Mouse (Mus musculus): Measurements from ENCODE around the gene Asic2. TPM values are rescaled to one million over a fixed set of nuclear protein-coding genes. Genes with fewer than 3 reads are reported as not detected.

Asic2 gene
- polyA plus RNA-seq, 1 experiment from 2014 or later: 0.65 TPM

DNA sequence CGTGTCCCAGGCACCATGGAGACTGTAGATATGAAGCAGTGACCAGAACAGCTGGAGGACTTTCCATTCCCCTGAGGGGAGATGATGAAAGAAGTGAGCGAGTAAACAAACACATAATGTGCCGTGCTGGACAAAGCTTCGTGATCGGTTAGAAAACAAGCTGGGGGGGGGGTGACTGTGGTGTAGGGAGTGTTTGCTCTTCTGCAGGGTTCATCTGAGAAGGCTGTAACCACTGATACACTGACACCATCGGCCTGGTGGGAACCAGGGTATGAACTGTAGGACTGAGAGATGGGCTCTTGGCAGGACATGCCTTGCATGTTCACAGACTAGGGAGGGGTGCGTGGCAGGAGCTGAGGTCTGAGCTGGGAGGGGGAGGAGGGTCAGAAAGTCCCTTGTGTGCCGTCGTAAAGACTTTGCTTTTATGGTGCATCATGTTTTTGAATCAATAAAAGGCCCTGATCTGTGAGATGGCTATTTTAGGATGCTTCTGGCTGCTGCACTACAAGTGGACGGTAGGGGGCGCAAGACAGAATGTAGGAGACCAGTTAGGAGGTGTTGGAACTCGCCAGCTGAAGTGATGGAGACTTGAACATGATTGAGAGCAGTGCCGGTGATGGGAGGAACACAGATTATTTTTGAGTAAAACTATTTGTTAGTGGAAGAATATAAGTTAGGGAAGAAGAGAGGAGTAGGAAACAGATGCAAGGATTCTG lies 728.1 kb downstream of the Asic2 start:
- H3K4me1 ChIP-seq: no peaks in the 10 kb centered on the region
- ATAC-seq (ENCODE audit: low FRiP score, low read depth): no peak
- H3K4me3 ChIP-seq: no peak overlapping the region
- no peaks in the 10 kb centered on the region for H3K36me3 ChIP-seq
- no peak overlapping the region for H3K27ac ChIP-seq
- no peak overlapping the region for H3K9ac ChIP-seq
- WGBS: 58% methylated on average over 13 of the region's 13 CpGs
- no peaks in the 10 kb centered on the region for H3K9me3 ChIP-seq
- no peak overlapping the region for H3K4me2 ChIP-seq (replicated peaks)
- H3K27me3 ChIP-seq: no peaks in the 10 kb centered on the region

GRCm38 (mm10) chr11:81239091-81239490 lies 729.2 kb downstream of the Asic2 start:
- Histone ChIP-seq H3K4me2 (replicated peaks) (no peak overlapping the region), H3K4me1 (no peaks in the 10 kb centered on the region), H3K27ac (no peak overlapping the region), H3K36me3 (no peaks in the 10 kb centered on the region), H3K9ac (no peak overlapping the region), H3K4me3 (no peak overlapping the region), H3K27me3 (no peaks in the 10 kb centered on the region), H3K9me3 (no peaks in the 10 kb centered on the region)
- WGBS: 41% methylated on average over 2 of the region's 2 CpGs
- no peak for ATAC-seq (ENCODE audit: low FRiP score, low read depth)

- no peak overlapping the region for H3K9ac ChIP-seq
- 78% methylated on average over 2 of the region's 2 CpGs for WGBS
- no peaks in the 10 kb centered on the region for H3K4me1 ChIP-seq
- no peaks in the 10 kb centered on the region for H3K36me3 ChIP-seq
- no peaks in the 10 kb centered on the region for H3K9me3 ChIP-seq
- no peak overlapping the region for H3K27ac ChIP-seq
- no peaks in the 10 kb centered on the region for H3K27me3 ChIP-seq
- no peak overlapping the region for H3K4me2 ChIP-seq (replicated peaks)
- no peak for ATAC-seq (ENCODE audit: low FRiP score, low read depth)
- no peak overlapping the region for H3K4me3 ChIP-seq
Measured at GRCm38 (mm10) chr11:81236070-81236469, 732.2 kb downstream of the Asic2 start.

DNA sequence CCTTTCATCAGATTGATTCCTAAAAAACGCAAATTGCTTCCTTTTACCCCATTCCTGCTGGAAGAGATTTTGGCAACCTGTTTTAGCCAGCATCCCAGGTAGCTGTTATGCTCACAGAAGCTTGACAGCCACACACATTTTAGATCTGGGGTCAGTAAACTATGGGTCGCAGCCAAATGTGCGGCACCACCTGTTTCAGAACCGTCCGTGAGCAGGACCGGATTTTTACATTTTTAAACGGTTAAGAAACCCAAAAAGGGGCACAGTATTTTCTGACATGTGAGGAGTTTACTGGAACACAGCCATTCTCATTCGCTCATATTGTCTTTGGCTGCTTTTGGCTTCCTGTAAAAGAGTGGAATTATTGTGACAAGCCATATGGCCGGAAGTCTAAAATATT lies 744.9 kb downstream of the Asic2 start:
- no peak overlapping the region for H3K27ac ChIP-seq
- no peak for ATAC-seq (ENCODE audit: low FRiP score, low read depth)
- H3K36me3 ChIP-seq: no peaks in the 10 kb centered on the region
- no peaks in the 10 kb centered on the region for H3K9me3 ChIP-seq
- no peak overlapping the region for H3K4me3 ChIP-seq
- H3K4me2 ChIP-seq (replicated peaks): no peak overlapping the region
- WGBS: 79% methylated on average over 9 of the region's 9 CpGs
- no peaks in the 10 kb centered on the region for H3K4me1 ChIP-seq
- H3K27me3 ChIP-seq: no peaks in the 10 kb centered on the region
- H3K9ac ChIP-seq: no peak overlapping the region

DNA sequence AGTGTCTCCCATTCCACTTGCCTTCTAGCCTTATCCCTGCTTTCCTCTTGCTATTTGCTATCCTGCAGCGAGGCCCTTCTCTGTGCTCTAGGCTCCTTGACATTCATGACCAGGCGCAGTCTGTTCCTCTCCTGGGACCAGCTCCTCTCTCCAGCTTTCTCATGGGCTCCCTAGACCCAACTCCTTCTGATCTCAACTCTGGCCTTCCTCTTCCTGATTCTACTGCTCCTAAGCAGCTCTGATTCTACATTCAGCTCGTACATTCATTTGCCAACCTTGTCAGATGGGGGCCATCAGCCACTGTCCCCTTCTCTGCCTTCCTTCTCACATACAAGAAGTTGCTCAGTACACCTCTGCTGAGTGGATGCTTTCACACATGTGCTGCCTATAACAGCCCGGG lies 747.5 kb downstream of the Asic2 start:
- Histone ChIP-seq H3K36me3 (no peaks in the 10 kb centered on the region), H3K4me3 (no peak overlapping the region), H3K4me1 (no peaks in the 10 kb centered on the region), H3K27me3 (no peaks in the 10 kb centered on the region), H3K4me2 (replicated peaks) (no peak overlapping the region), H3K9me3 (no peaks in the 10 kb centered on the region), H3K9ac (no peak overlapping the region), H3K27ac (no peak overlapping the region)
- ATAC-seq (ENCODE audit: low FRiP score, low read depth): no peak
- WGBS: 87% methylated on average over 4 of the region's 4 CpGs

- Histone ChIP-seq H3K9ac (no peak overlapping the region), H3K36me3 (no peaks in the 10 kb centered on the region), H3K9me3 (no peaks in the 10 kb centered on the region), H3K4me3 (no peak overlapping the region), H3K4me2 (replicated peaks) (no peak overlapping the region), H3K4me1 (no peaks in the 10 kb centered on the region), H3K27ac (no peak overlapping the region), H3K27me3 (no peaks in the 10 kb centered on the region)
- WGBS: 66% methylated on average over 4 of the region's 4 CpGs
- ATAC-seq (ENCODE audit: low FRiP score, low read depth): no peak
Measured at GRCm38 (mm10) chr11:81205471-81205870, 762.8 kb downstream of the Asic2 start.

DNA sequence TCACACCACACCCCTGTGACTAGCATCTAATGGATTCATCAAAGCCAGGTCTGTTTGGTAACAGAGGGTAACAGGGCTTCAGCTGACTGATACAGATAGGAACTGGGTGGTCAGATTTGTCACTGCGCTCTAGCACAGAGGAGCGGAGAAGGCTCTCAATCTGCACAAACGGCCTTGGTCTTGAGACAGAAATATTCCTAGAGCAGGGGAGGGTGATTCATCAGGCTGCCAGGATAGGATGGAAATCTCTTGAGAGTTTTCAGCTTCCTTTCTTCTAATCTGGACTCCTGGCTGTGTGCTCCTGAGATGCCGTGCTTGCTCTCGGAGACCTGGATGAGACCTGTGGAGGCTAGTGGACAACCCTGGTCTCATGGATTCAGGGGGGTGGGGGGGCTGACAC lies 765.7 kb downstream of the Asic2 start:
- Histone ChIP-seq H3K27ac (no peak overlapping the region), H3K4me2 (replicated peaks) (no peak overlapping the region), H3K9me3 (no peaks in the 10 kb centered on the region), H3K27me3 (no peaks in the 10 kb centered on the region), H3K4me1 (no peaks in the 10 kb centered on the region), H3K9ac (no peak overlapping the region), H3K36me3 (no peaks in the 10 kb centered on the region), H3K4me3 (no peak overlapping the region)
- ATAC-seq (ENCODE audit: low FRiP score, low read depth): no peak
- 84% methylated on average over 5 of the region's 5 CpGs for WGBS

GRCm38 (mm10) chr11:81193856-81194255 lies 774.4 kb downstream of the Asic2 start:
- Histone ChIP-seq H3K36me3 (no peaks in the 10 kb centered on the region), H3K4me1 (no peaks in the 10 kb centered on the region), H3K27me3 (no peaks in the 10 kb centered on the region), H3K4me3 (no peak overlapping the region), H3K9me3 (no peaks in the 10 kb centered on the region), H3K4me2 (replicated peaks) (no peak overlapping the region), H3K9ac (no peak overlapping the region), H3K27ac (no peak overlapping the region)
- WGBS: 46% methylated on average over 4 of the region's 4 CpGs
- no peak for ATAC-seq (ENCODE audit: low FRiP score, low read depth)

- WGBS: 85% methylated on average over 4 of the region's 4 CpGs
- no peaks in the 10 kb centered on the region for H3K4me1 ChIP-seq
- H3K4me3 ChIP-seq: no peak overlapping the region
- no peaks in the 10 kb centered on the region for H3K36me3 ChIP-seq
- no peaks in the 10 kb centered on the region for H3K27me3 ChIP-seq
- H3K9ac ChIP-seq: no peak overlapping the region
- ATAC-seq (ENCODE audit: low FRiP score, low read depth): no peak
- H3K27ac ChIP-seq: no peak overlapping the region
- H3K4me2 ChIP-seq (replicated peaks): no peak overlapping the region
- no peaks in the 10 kb centered on the region for H3K9me3 ChIP-seq
Measured at GRCm38 (mm10) chr11:81192155-81192554, 776.1 kb downstream of the Asic2 start.

DNA sequence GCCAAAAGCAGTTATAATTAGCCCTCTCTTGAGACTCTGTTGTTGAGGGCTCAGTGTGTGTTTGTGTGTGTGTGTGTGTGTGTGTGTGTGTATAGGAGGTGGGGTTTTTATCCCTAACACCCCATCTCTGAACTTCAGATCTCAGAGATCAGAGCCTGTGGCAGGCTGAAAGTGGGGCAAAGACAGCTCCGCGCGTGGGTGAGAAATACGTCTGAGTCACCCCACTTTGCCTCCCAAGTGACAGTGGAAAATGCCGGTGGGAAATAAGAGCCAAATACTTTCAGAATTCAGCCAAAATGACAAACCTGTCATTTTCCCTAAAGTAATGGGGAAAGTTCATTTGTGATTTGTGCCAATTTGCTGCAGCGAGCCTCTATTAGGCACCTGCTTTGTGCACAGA lies 779.2 kb downstream of the Asic2 start:
- no peak overlapping the region for H3K4me2 ChIP-seq (replicated peaks)
- H3K27ac ChIP-seq: no peak overlapping the region
- no peak overlapping the region for H3K4me3 ChIP-seq
- H3K4me1 ChIP-seq: no peaks in the 10 kb centered on the region
- no peaks in the 10 kb centered on the region for H3K27me3 ChIP-seq
- H3K9me3 ChIP-seq: no peaks in the 10 kb centered on the region
- WGBS: 90% methylated on average over 6 of the region's 6 CpGs
- H3K36me3 ChIP-seq: no peaks in the 10 kb centered on the region
- H3K9ac ChIP-seq: no peak overlapping the region
- ATAC-seq (ENCODE audit: low FRiP score, low read depth): no peak

DNA sequence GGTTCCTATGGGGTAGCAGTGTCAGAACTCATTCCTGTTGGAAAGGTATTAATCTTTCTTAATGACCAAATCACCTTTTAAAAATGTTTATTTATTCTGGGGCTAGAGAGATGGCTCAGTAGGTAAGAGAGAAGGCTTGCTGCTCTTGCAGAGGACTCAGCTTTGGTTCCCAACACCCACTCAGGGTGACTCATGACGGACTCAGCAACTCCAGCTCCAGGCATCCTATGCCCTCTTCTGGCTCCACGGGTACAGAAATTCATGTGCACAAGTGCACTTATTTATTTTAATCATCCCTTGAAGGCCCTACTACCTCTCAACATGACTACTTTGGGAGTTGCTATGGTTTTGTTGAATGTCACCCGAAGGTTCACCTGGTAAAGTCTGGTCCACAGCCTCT lies 780.4 kb downstream of the Asic2 start:
- H3K4me3 ChIP-seq: no peak overlapping the region
- no peak overlapping the region for H3K4me2 ChIP-seq (replicated peaks)
- no peak overlapping the region for H3K27ac ChIP-seq
- no peaks in the 10 kb centered on the region for H3K36me3 ChIP-seq
- H3K9ac ChIP-seq: no peak overlapping the region
- ATAC-seq (ENCODE audit: low FRiP score, low read depth): no peak
- H3K27me3 ChIP-seq: no peaks in the 10 kb centered on the region
- H3K4me1 ChIP-seq: no peaks in the 10 kb centered on the region
- 80% methylated on average over 3 of the region's 3 CpGs for WGBS
- no peaks in the 10 kb centered on the region for H3K9me3 ChIP-seq

- Histone ChIP-seq H3K36me3 (no peaks in the 10 kb centered on the region), H3K27ac (no peak overlapping the region), H3K4me1 (no peaks in the 10 kb centered on the region), H3K27me3 (no peaks in the 10 kb centered on the region), H3K9me3 (no peaks in the 10 kb centered on the region), H3K4me2 (replicated peaks) (no peak overlapping the region), H3K9ac (no peak overlapping the region), H3K4me3 (no peak overlapping the region)
- WGBS: 55% methylated on average over 7 of the region's 7 CpGs
- no peak for ATAC-seq (ENCODE audit: low FRiP score, low read depth)
Measured at GRCm38 (mm10) chr11:81184721-81185120, 783.5 kb downstream of the Asic2 start.

GRCm38 (mm10) chr11:81164890-81165289 lies 803.4 kb downstream of the Asic2 start:
- peaks cover 5% of the 10 kb centered on the region; the same call in 1 of the 2 replicates for H3K27me3 ChIP-seq
- no peak overlapping the region for H3K27ac ChIP-seq
- WGBS: 85% methylated on average over 2 of the region's 2 CpGs
- H3K36me3 ChIP-seq: no peaks in the 10 kb centered on the region
- no peak for ATAC-seq (ENCODE audit: low FRiP score, low read depth)
- no peak overlapping the region for H3K4me3 ChIP-seq
- H3K4me1 ChIP-seq: no peaks in the 10 kb centered on the region; the same call in 1 of the 2 replicates
- H3K9me3 ChIP-seq: peaks cover 12% of the 10 kb centered on the region; the same call in 1 of the 2 replicates
- no peak overlapping the region for H3K9ac ChIP-seq
- H3K4me2 ChIP-seq (replicated peaks): no peak overlapping the region
